Mouse (Mus musculus): ENCODE data around the gene Poc5. TPM values are rescaled to one million over a fixed set of nuclear protein-coding genes. Genes with fewer than 3 reads are reported as not detected.

Gene Poc5
- polyA plus RNA-seq (2015; fragmentation: Nextera tagmentation; extraction: Ambion mirVana) = 16.4 and 19.0 TPM in 2 replicates

- Histone ChIP-seq H3K9me3 (ENCODE audit: control insufficient read depth, low read length) (no peaks in the 10 kb centered on the region), H3K4me1 (ENCODE audit: control insufficient read depth, insufficient read depth, low read depth, low read length) (peaks cover 12% of the 10 kb centered on the region), H3K27ac (ENCODE audit: low read depth, low read length) (peak within 1 kb of the TSS; percentile 66), H3K9ac (ENCODE audit: low read depth, low read length) (peak within 1 kb of the TSS; percentile 73), H3K4me3 (ENCODE audit: low read length) (peak within 1 kb of the TSS; percentile 76), H3K27me3 (replicated peaks; ENCODE audit: control insufficient read depth, insufficient read depth, low read length) (no peaks in the 10 kb centered on the region), H3K36me3 (ENCODE audit: control insufficient read depth, insufficient read depth, low read length) (peaks cover 15% of the 10 kb centered on the region), H3K4me2 (ENCODE audit: low read length) (peak within 1 kb of the TSS; percentile 90)
- WGBS = under 1% methylated on average over 44 of the region's 44 CpGs
- ATAC-seq = peak; percentile 100
Measured at GRCm38 (mm10) chr13:96388042-96388888, at the start of gene Poc5. Gene Poc5, plus strand, starts transcription at chr13:96388294.

GRCm38 (mm10) chr13:96341461-96341860 lies 46.6 kb upstream of the Poc5 start:
- 79% methylated on average over 3 of the region's 3 CpGs for WGBS
- H3K4me2 ChIP-seq (ENCODE audit: low read length) = no peak overlapping the region
- no peak overlapping the region for H3K27ac ChIP-seq (ENCODE audit: low read depth, low read length)
- H3K4me3 ChIP-seq (ENCODE audit: low read length) = no peak overlapping the region
- no peaks in the 10 kb centered on the region for H3K36me3 ChIP-seq (ENCODE audit: control insufficient read depth, insufficient read depth, low read length)
- no peak for ATAC-seq
- no peak overlapping the region for H3K9ac ChIP-seq (ENCODE audit: low read depth, low read length)
- no peaks in the 10 kb centered on the region for H3K4me1 ChIP-seq (ENCODE audit: control insufficient read depth, insufficient read depth, low read depth, low read length)
- no peaks in the 10 kb centered on the region for H3K27me3 ChIP-seq (replicated peaks; ENCODE audit: control insufficient read depth, insufficient read depth, low read length)
- no peaks in the 10 kb centered on the region; the same call in 1 of the 2 replicates for H3K9me3 ChIP-seq (ENCODE audit: control insufficient read depth, low read length)

- H3K9ac ChIP-seq (ENCODE audit: low read depth, low read length) = no peak overlapping the region
- H3K4me3 ChIP-seq (ENCODE audit: low read length) = no peak overlapping the region
- H3K4me1 ChIP-seq (ENCODE audit: control insufficient read depth, insufficient read depth, low read depth, low read length) = no peaks in the 10 kb centered on the region
- no peak for ATAC-seq
- no peaks in the 10 kb centered on the region; the same call in 1 of the 2 replicates for H3K9me3 ChIP-seq (ENCODE audit: control insufficient read depth, low read length)
- H3K36me3 ChIP-seq (ENCODE audit: control insufficient read depth, insufficient read depth, low read length) = no peaks in the 10 kb centered on the region
- 88% methylated on average over 6 of the region's 6 CpGs for WGBS
- no peak overlapping the region for H3K4me2 ChIP-seq (ENCODE audit: low read length)
- H3K27me3 ChIP-seq (replicated peaks; ENCODE audit: control insufficient read depth, insufficient read depth, low read length) = no peaks in the 10 kb centered on the region
- H3K27ac ChIP-seq (ENCODE audit: low read depth, low read length) = no peak overlapping the region
Measured at GRCm38 (mm10) chr13:96344778-96345177, 43.3 kb upstream of the Poc5 start.

GRCm38 (mm10) chr13:96346581-96346980 lies 41.5 kb upstream of the Poc5 start:
- 51% methylated on average over 3 of the region's 3 CpGs for WGBS
- ATAC-seq = no peak
- H3K4me3 ChIP-seq (ENCODE audit: low read length) = no peak overlapping the region

GRCm38 (mm10) chr13:96350207-96350606 lies 37.9 kb upstream of the Poc5 start:
- no peak overlapping the region for H3K27ac ChIP-seq (ENCODE audit: low read depth, low read length)
- H3K4me2 ChIP-seq (ENCODE audit: low read length) = no peak overlapping the region
- no peak overlapping the region for H3K9ac ChIP-seq (ENCODE audit: low read depth, low read length)
- no peaks in the 10 kb centered on the region for H3K4me1 ChIP-seq (ENCODE audit: control insufficient read depth, insufficient read depth, low read depth, low read length)
- no peaks in the 10 kb centered on the region for H3K36me3 ChIP-seq (ENCODE audit: control insufficient read depth, insufficient read depth, low read length)
- no peaks in the 10 kb centered on the region for H3K27me3 ChIP-seq (replicated peaks; ENCODE audit: control insufficient read depth, insufficient read depth, low read length)
- no peak overlapping the region for H3K4me3 ChIP-seq (ENCODE audit: low read length)
- no peaks in the 10 kb centered on the region for H3K9me3 ChIP-seq (ENCODE audit: control insufficient read depth, low read length)
- 67% methylated on average over 6 of the region's 6 CpGs for WGBS
- ATAC-seq = no peak

More at GRCm38 (mm10) chr13:96346581-96346980, 41.5 kb upstream of the Poc5 start:
- H3K9ac ChIP-seq (ENCODE audit: low read depth, low read length) = no peak overlapping the region
- no peaks in the 10 kb centered on the region; the same call in 1 of the 2 replicates for H3K9me3 ChIP-seq (ENCODE audit: control insufficient read depth, low read length)
- H3K27me3 ChIP-seq (replicated peaks; ENCODE audit: control insufficient read depth, insufficient read depth, low read length) = no peaks in the 10 kb centered on the region
- no peak overlapping the region for H3K27ac ChIP-seq (ENCODE audit: low read depth, low read length)
- H3K36me3 ChIP-seq (ENCODE audit: control insufficient read depth, insufficient read depth, low read length) = no peaks in the 10 kb centered on the region
- no peaks in the 10 kb centered on the region for H3K4me1 ChIP-seq (ENCODE audit: control insufficient read depth, insufficient read depth, low read depth, low read length)
- H3K4me2 ChIP-seq (ENCODE audit: low read length) = no peak overlapping the region

- H3K9me3 ChIP-seq (ENCODE audit: control insufficient read depth, low read length) = no peaks in the 10 kb centered on the region
- H3K4me1 ChIP-seq (ENCODE audit: control insufficient read depth, insufficient read depth, low read depth, low read length) = no peaks in the 10 kb centered on the region
- no peak overlapping the region for H3K4me3 ChIP-seq (ENCODE audit: low read length)
- H3K4me2 ChIP-seq (ENCODE audit: low read length) = peak overlapping the region; percentile 32
- no peaks in the 10 kb centered on the region for H3K36me3 ChIP-seq (ENCODE audit: control insufficient read depth, insufficient read depth, low read length)
- H3K27ac ChIP-seq (ENCODE audit: low read depth, low read length) = peak overlapping the region; percentile 66; the same call in 1 of the 2 replicates
- no peaks in the 10 kb centered on the region for H3K27me3 ChIP-seq (replicated peaks; ENCODE audit: control insufficient read depth, insufficient read depth, low read length)
- WGBS = 51% methylated on average over 12 of the region's 12 CpGs
- ATAC-seq = peak; percentile 54; the same call in 1 of the 2 replicates
- H3K9ac ChIP-seq (ENCODE audit: low read depth, low read length) = no peak overlapping the region
Measured at GRCm38 (mm10) chr13:96351264-96351663, 36.8 kb upstream of the Poc5 start.

- no peaks in the 10 kb centered on the region for H3K27me3 ChIP-seq (replicated peaks; ENCODE audit: control insufficient read depth, insufficient read depth, low read length)
- H3K27ac ChIP-seq (ENCODE audit: low read depth, low read length) = no peak overlapping the region
- ATAC-seq = 0 out of 2 replicates have a peak, but pooled peaks have one; percentile 27
- no peaks in the 10 kb centered on the region for H3K9me3 ChIP-seq (ENCODE audit: control insufficient read depth, low read length)
- H3K9ac ChIP-seq (ENCODE audit: low read depth, low read length) = no peak overlapping the region
- no peaks in the 10 kb centered on the region for H3K4me1 ChIP-seq (ENCODE audit: control insufficient read depth, insufficient read depth, low read depth, low read length)
- H3K4me2 ChIP-seq (ENCODE audit: low read length) = no peak overlapping the region
- no peaks in the 10 kb centered on the region for H3K36me3 ChIP-seq (ENCODE audit: control insufficient read depth, insufficient read depth, low read length)
- WGBS = 10% methylated on average over 2 of the region's 2 CpGs
- no peak overlapping the region for H3K4me3 ChIP-seq (ENCODE audit: low read length)
Measured at GRCm38 (mm10) chr13:96375519-96375918, 12.6 kb upstream of the Poc5 start.

- Histone ChIP-seq H3K9ac (ENCODE audit: low read depth, low read length) (no peak overlapping the region), H3K9me3 (ENCODE audit: control insufficient read depth, low read length) (no peaks in the 10 kb centered on the region), H3K4me3 (ENCODE audit: low read length) (no peak overlapping the region), H3K27ac (ENCODE audit: low read depth, low read length) (no peak overlapping the region), H3K36me3 (ENCODE audit: control insufficient read depth, insufficient read depth, low read length) (no peaks in the 10 kb centered on the region), H3K4me2 (ENCODE audit: low read length) (no peak overlapping the region), H3K4me1 (ENCODE audit: control insufficient read depth, insufficient read depth, low read depth, low read length) (no peaks in the 10 kb centered on the region), H3K27me3 (replicated peaks; ENCODE audit: control insufficient read depth, insufficient read depth, low read length) (no peaks in the 10 kb centered on the region)
- WGBS = 88% methylated on average over 18 of the region's 18 CpGs
- no peak for ATAC-seq
Measured at GRCm38 (mm10) chr13:96376871-96377270, 11.2 kb upstream of the Poc5 start.

- Histone ChIP-seq H3K4me1 (ENCODE audit: control insufficient read depth, insufficient read depth, low read depth, low read length) (no peaks in the 10 kb centered on the region), H3K4me3 (ENCODE audit: low read length) (no peak overlapping the region), H3K9ac (ENCODE audit: low read depth, low read length) (no peak overlapping the region), H3K36me3 (ENCODE audit: control insufficient read depth, insufficient read depth, low read length) (no peaks in the 10 kb centered on the region), H3K9me3 (ENCODE audit: control insufficient read depth, low read length) (no peaks in the 10 kb centered on the region), H3K4me2 (ENCODE audit: low read length) (no peak overlapping the region), H3K27me3 (replicated peaks; ENCODE audit: control insufficient read depth, insufficient read depth, low read length) (no peaks in the 10 kb centered on the region), H3K27ac (ENCODE audit: low read depth, low read length) (no peak overlapping the region)
- 80% methylated on average over 4 of the region's 4 CpGs for WGBS
- no peak for ATAC-seq
Measured at GRCm38 (mm10) chr13:96377883-96378282, 10.2 kb upstream of the Poc5 start.

All from hindbrain, embryonic 16.5 days (tissue).